Mouse (Mus musculus) liver, embryonic 11.5 days (tissue): ENCODE data around the gene Papln. TPM values are rescaled to one million over a fixed set of nuclear protein-coding genes. Genes with fewer than 3 reads are reported as not detected.

Source experiments
- ATAC-seq: fragments of 200-750 bp; cut with Nextera tagmentation; replicated peaks from 2 replicates; pipeline ENCODE4 v1.8.0; 2017; ENCODE audit warnings: moderate number of reproducible peaks, mild to moderate bottlenecking, moderate TSS enrichment, moderate library complexity; ENCODE audit not compliant: low FRiP score
- DNase-seq: peaks from one replicate; pipeline ENCODE4 v3.0.0-alpha.2; 2017; ENCODE audit warnings: low spot score
- H3K27ac ChIP-seq: fragments of 300-500 bp; sonication (generic); 2 replicates; pipeline ENCODE4 v1.5.1; 2014; ENCODE audit warnings: mild to moderate bottlenecking, low read depth, low read length, control low read depth
- H3K27me3 ChIP-seq: fragments of 300-500 bp; sonication (generic); replicated peaks from 2 replicates; pipeline ENCODE4 v1.6.1; 2014; ENCODE audit warnings: low read length, mixed read lengths; ENCODE audit not compliant: control insufficient read depth, insufficient read depth
- H3K36me3 ChIP-seq: fragments of 300-500 bp; sonication (generic); 2 replicates; pipeline ENCODE4 v1.6.1; 2014; ENCODE audit warnings: mild to moderate bottlenecking, low read length, moderate library complexity, mixed read lengths; ENCODE audit not compliant: control insufficient read depth, insufficient read depth
- H3K4me1 ChIP-seq: fragments of 300-500 bp; sonication (generic); replicated peaks from 2 replicates; pipeline ENCODE4 v1.6.1; 2014; ENCODE audit warnings: low read length, mixed read lengths; ENCODE audit not compliant: control insufficient read depth, insufficient read depth
- H3K4me2 ChIP-seq: fragments of 300-500 bp; sonication (generic); 2 replicates; pipeline ENCODE4 v1.6.1; 2014; ENCODE audit warnings: mild to moderate bottlenecking, control low read depth, moderate library complexity
- H3K4me3 ChIP-seq: fragments of 300-500 bp; sonication (generic); 2 replicates; pipeline ENCODE4 v1.5.1; 2014; ENCODE audit warnings: low read depth, low read length, control low read depth
- H3K9ac ChIP-seq: fragments of 300-500 bp; sonication (generic); 2 replicates; pipeline ENCODE4 v1.6.1; 2014; ENCODE audit warnings: low read depth, low read length, control low read depth
- H3K9me3 ChIP-seq: fragments of 300-500 bp; sonication (generic); 2 replicates; pipeline ENCODE4 v1.6.1; 2016; ENCODE audit warnings: low read length, inconsistent platforms, mixed read lengths; ENCODE audit not compliant: control insufficient read depth
- WGBS: fragments of 180-500 bp; shearing (Covaris S2); extraction: QIAGEN DNeasy Blood & Tissue Kit; methylation state at CpG from one replicate; pipeline ENCODE4 v1.1.7; 2014; 5-methylcytosine and 5-hydroxymethylcytosine counted together
- polyA plus RNA-seq: library from polyadenylated mRNA; unstranded; fragments of >200 nt; fragmentation: Nextera tagmentation; extraction: Ambion mirVana; gene quantifications from 2 replicates; pipeline ENCODE4 v1.2.1, GENCODE M21; 2014

Gene Papln
- polyA plus RNA-seq, 1 experiment from 2014 or later, result 0.58 TPM

DNA sequence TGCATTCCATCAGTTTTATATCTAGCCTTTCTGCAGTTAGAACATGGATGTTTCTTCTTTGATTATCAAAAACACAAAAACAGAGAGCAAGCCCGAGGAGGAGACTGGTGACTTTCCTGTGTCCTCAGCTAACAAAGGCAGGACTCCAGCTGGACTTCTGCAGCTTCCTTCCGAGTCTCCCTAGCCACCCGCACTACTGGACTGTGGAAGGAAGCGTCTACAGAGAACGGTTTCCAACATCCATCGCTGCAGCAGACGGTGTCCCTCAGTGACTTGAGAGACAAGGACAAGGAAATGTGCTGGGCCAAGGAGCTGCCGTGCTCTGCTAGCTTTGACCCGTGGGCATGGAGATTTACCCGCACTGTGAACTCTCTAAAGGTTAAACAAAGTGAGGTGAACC lies 29.4 kb upstream of the Papln start:
- no peaks in the 10 kb centered on the region for H3K4me1 ChIP-seq
- no peak overlapping the region for H3K4me2 ChIP-seq
- no peak overlapping the region for H3K27ac ChIP-seq
- H3K36me3 ChIP-seq, result peaks cover 40% of the 10 kb centered on the region
- no peak overlapping the region for H3K9ac ChIP-seq
- H3K27me3 ChIP-seq, result no peaks in the 10 kb centered on the region
- no peaks in the 10 kb centered on the region for H3K9me3 ChIP-seq
- 91% methylated on average over 10 of the region's 10 CpGs for WGBS
- no peak overlapping the region for H3K4me3 ChIP-seq
- DNase-seq (no peak), ATAC-seq (no peak)

DNA sequence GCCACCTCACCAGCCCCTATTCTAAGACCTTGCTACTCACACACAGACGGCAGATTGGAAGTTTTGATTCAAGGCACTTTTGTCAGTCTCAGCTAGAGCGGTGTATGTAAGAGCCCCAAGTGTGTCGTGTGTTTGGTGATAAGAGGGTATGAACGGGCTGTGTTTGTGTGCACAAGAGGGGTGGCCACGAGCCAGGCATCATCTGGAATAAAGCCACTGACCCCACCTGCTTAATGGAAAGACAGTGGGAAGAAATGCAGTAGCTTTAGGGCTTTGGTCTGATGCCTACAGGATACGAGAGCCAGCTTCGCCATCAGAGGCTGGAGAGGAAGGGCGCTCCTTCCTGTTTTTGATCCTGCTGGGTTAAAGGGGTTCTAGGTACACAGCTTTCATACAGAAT lies 27.2 kb upstream of the Papln start:
- H3K4me2 ChIP-seq, result no peak overlapping the region
- H3K27me3 ChIP-seq, result no peaks in the 10 kb centered on the region
- H3K4me3 ChIP-seq, result no peak overlapping the region
- H3K9ac ChIP-seq, result no peak overlapping the region
- no peak for ATAC-seq
- 79% methylated on average over 8 of the region's 8 CpGs for WGBS
- DNase-seq, result no peak
- H3K27ac ChIP-seq, result no peak overlapping the region
- peaks cover 26% of the 10 kb centered on the region for H3K36me3 ChIP-seq
- no peaks in the 10 kb centered on the region for H3K4me1 ChIP-seq
- H3K9me3 ChIP-seq, result no peaks in the 10 kb centered on the region

DNA sequence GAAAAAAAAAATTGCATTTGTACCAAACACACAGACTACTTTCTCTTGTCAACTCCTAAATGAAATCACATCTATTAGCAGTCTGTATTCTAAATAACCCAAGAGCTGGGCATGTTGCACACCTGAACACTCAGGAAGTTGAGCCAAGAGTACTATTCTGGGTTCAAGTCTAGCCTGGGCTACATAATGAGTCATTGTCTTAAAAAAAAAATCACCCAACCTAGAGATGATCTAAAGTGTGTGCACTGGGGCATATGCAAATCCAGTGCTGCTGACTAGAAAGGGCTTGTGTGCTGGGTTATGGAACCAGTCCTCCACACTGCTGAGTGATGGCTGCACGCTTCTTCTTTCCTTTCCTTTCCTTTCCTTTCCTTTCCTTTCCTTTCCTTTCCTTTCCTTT lies 24.8 kb upstream of the Papln start:
- H3K27ac ChIP-seq, result no peak overlapping the region
- 91% methylated on average over 1 of the region's 1 CpGs for WGBS
- no peak overlapping the region for H3K4me2 ChIP-seq
- no peak overlapping the region for H3K9ac ChIP-seq
- peaks cover 14% of the 10 kb centered on the region for H3K36me3 ChIP-seq
- H3K27me3 ChIP-seq, result no peaks in the 10 kb centered on the region
- H3K4me3 ChIP-seq, result no peak overlapping the region
- no peak for DNase-seq
- no peaks in the 10 kb centered on the region for H3K9me3 ChIP-seq
- no peaks in the 10 kb centered on the region for H3K4me1 ChIP-seq
- no peak for ATAC-seq

DNA sequence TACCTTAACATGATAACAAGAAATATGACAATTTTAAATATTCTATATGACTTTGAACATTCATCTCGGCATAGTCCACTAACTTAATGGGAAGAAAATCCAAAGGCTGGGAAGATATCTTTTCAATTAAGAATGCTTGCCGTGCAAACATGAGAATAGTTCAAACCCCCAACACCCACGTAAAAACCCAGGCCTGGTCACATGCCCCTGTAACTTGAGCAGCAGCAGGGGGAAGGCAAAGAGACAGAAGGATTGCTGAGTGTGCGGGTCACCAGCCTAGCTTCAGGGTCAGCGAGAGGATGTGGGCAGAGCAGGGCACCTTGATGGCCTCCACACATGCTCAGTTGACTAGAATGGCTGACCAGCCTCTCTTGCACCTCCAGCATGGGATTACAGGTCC lies 21.7 kb upstream of the Papln start:
- Histone ChIP-seq H3K27ac (no peak overlapping the region), H3K4me3 (no peak overlapping the region), H3K4me1 (no peaks in the 10 kb centered on the region), H3K9me3 (no peaks in the 10 kb centered on the region), H3K9ac (no peak overlapping the region), H3K27me3 (no peaks in the 10 kb centered on the region), H3K4me2 (no peak overlapping the region), H3K36me3 (no peaks in the 10 kb centered on the region)
- DNase-seq, result no peak
- 63% methylated on average over 5 of the region's 5 CpGs for WGBS
- ATAC-seq, result no peak

- no peak overlapping the region for H3K4me3 ChIP-seq
- H3K27ac ChIP-seq, result no peak overlapping the region
- H3K9ac ChIP-seq, result no peak overlapping the region
- DNase-seq (no peak), ATAC-seq (no peak)
- whole genome bisulfite sequencing, result 68% methylated on average over 4 of the region's 4 CpGs
- no peak overlapping the region for H3K4me2 ChIP-seq
- H3K9me3 ChIP-seq, result no peaks in the 10 kb centered on the region
- no peaks in the 10 kb centered on the region for H3K4me1 ChIP-seq
- H3K27me3 ChIP-seq, result no peaks in the 10 kb centered on the region
- no peaks in the 10 kb centered on the region for H3K36me3 ChIP-seq
These were observed 20.6 kb upstream of the Papln start for GRCm38 (mm10) chr12:83742834-83743233.

GRCm38 (mm10) chr12:83743712-83744111 lies 19.7 kb upstream of the Papln start:
- H3K4me1 ChIP-seq, result no peaks in the 10 kb centered on the region
- no peak overlapping the region for H3K4me2 ChIP-seq
- no peak for DNase-seq
- no peaks in the 10 kb centered on the region for H3K36me3 ChIP-seq
- 60% methylated on average over 3 of the region's 3 CpGs for WGBS
- no peaks in the 10 kb centered on the region for H3K9me3 ChIP-seq
- no peaks in the 10 kb centered on the region for H3K27me3 ChIP-seq
- ATAC-seq, result no peak
- no peak overlapping the region for H3K9ac ChIP-seq
- H3K4me3 ChIP-seq, result no peak overlapping the region
- H3K27ac ChIP-seq, result no peak overlapping the region

DNA sequence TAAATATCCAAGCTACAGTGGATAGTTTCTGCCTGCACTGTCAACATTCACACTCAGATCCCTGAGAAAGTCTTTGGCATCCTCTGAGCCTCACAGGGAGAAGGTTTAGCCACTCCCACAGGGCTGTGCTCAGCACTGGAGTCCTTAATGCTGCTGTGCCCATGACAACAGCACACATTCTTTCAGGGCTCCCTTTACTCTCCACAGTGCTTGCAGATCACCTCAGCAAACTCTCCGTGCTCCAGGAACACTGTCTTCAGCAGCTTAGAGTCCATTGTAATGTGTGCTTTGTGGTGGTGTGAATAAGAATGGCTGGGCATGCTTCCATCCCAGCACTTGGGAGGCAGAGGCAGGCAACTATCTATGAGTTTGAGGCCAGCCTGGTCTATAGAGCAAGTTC lies 14.2 kb upstream of the Papln start:
- Histone ChIP-seq H3K36me3 (no peaks in the 10 kb centered on the region), H3K4me2 (no peak overlapping the region), H3K9ac (no peak overlapping the region), H3K4me3 (no peak overlapping the region), H3K27ac (no peak overlapping the region), H3K4me1 (no peaks in the 10 kb centered on the region; the same call in 1 of the 2 replicates), H3K27me3 (no peaks in the 10 kb centered on the region), H3K9me3 (no peaks in the 10 kb centered on the region)
- WGBS, result 63% methylated on average over 1 of the region's 1 CpGs
- ATAC-seq (no peak), DNase-seq (no peak)

DNA sequence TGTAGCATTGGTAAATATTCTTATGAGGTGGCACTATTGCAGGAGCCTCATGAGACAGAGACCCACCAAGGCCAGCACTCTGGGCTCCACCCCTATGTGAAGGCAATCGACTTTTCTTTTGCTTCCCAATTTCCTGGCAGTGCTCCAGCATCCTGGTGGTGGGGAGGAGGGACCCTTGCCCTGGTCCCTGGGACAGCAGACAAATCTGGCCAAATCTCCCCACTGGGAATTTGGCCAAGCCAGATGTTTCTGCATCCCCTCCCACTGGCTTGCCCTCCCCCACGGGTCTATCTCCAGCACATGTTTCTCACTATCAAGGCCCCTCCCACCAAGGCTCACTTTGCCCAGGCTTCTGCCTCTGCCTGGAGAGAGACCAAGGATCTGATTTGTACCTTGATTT lies 10.9 kb upstream of the Papln start:
- H3K27ac ChIP-seq, result no peak overlapping the region
- no peak overlapping the region for H3K4me2 ChIP-seq
- WGBS, result 30% methylated on average over 2 of the region's 2 CpGs
- ATAC-seq (no peak), DNase-seq (no peak)
- no peaks in the 10 kb centered on the region; the same call in 1 of the 2 replicates for H3K4me1 ChIP-seq
- no peak overlapping the region for H3K9ac ChIP-seq
- H3K4me3 ChIP-seq, result no peak overlapping the region
- H3K27me3 ChIP-seq, result no peaks in the 10 kb centered on the region
- H3K36me3 ChIP-seq, result no peaks in the 10 kb centered on the region
- no peaks in the 10 kb centered on the region for H3K9me3 ChIP-seq

GRCm38 (mm10) chr12:83758735-83759134 lies 4.7 kb upstream of the Papln start:
- DNase-seq (no peak), ATAC-seq (no peak)
- Histone ChIP-seq H3K4me2 (no peak overlapping the region), H3K9ac (no peak overlapping the region), H3K27ac (no peak overlapping the region), H3K4me1 (peaks cover 11% of the 10 kb centered on the region), H3K9me3 (no peaks in the 10 kb centered on the region), H3K4me3 (no peak overlapping the region), H3K27me3 (peaks cover 17% of the 10 kb centered on the region), H3K36me3 (no peaks in the 10 kb centered on the region)
- 79% methylated on average over 10 of the region's 10 CpGs for WGBS
